Mouse (Mus musculus): ENCODE results near the gene Klhl2. TPM values are rescaled to one million over a fixed set of nuclear protein-coding genes. Genes with fewer than 3 reads are reported as not detected.
A peak's percentile ranks its signal among the peaks of the same experiment; 100 is the strongest.

Klhl2 gene
- total and polyA plus RNA-seq, 3 experiments = 11.5 to 12.1 TPM; not detected in 1

GRCm38 (mm10) chr8:64832581-64833135 is 17.2 kb downstream of the Klhl2 start:
- Histone ChIP-seq H3K4me3 (ENCODE audit: control insufficient read depth in 1 of 2, insufficient read depth in 1 of 2, low read depth in 2 of 2, low read length in 2 of 2) (no peak overlapping the region), H3K9me3 (replicated peaks; ENCODE audit: insufficient read depth, low read length) (no peaks in the 10 kb centered on the region), H3K9ac (ENCODE audit: control insufficient read depth, low read depth, low read length, poor library complexity, severe bottlenecking) (no peak overlapping the region), H3K79me2 (ENCODE audit: control insufficient read depth, insufficient read depth, low read length, poor library complexity) (peaks cover 4% of the 10 kb centered on the region), H3K27ac (ENCODE audit: control insufficient read depth, low read depth, low read length) (no peak overlapping the region), H3K36me3 (ENCODE audit: control insufficient read depth in 1 of 2, insufficient read depth in 2 of 2, low read length in 2 of 2) (no peaks in the 10 kb centered on the region; a peak in 1 of 4 replicates), H3K4me1 (ENCODE audit: control insufficient read depth in 1 of 2, insufficient read depth in 2 of 2, low read length in 2 of 2) (no peaks in the 10 kb centered on the region), H3K27me3 (ENCODE audit: control insufficient read depth in 1 of 2, insufficient read depth in 2 of 2, low read length in 2 of 2) (no peaks in the 10 kb centered on the region)
- DNase-seq (ENCODE audit: low read depth, low spot score) = no peak
- TF ChIP-seq EP300 (IDR thresholded peaks at IDR 0.05; ENCODE audit: low read depth in 1 of 2, low read length in 2 of 2) (no peak), GATA1 (IDR thresholded peaks at IDR 0.05; ENCODE audit: low read depth, low read length) (no peak), USF1 (IDR thresholded peaks at IDR 0.05; ENCODE audit: low read depth, low read length) (no peak)

GRCm38 (mm10) chr8:64831656-64832055 is 18.2 kb downstream of the Klhl2 start:
- H3K4me1 ChIP-seq (ENCODE audit: control insufficient read depth in 1 of 2, insufficient read depth in 2 of 2, low read length in 2 of 2) = no peaks in the 10 kb centered on the region
- no peak overlapping the region for H3K9ac ChIP-seq (ENCODE audit: control insufficient read depth, low read depth, low read length, poor library complexity, severe bottlenecking)
- no peak for TF ChIP-seq ELF1 (IDR thresholded peaks at IDR 0.05; ENCODE audit: low read depth, low read length)
- no peak for TF ChIP-seq TAL1 (IDR thresholded peaks at IDR 0.05; ENCODE audit: low read length)
- TF ChIP-seq CTCF (IDR thresholded peaks at IDR 0.05 in 2 of 3, conservative IDR thresholded peaks at IDR 0.05 in 1 of 3; ENCODE audit: control insufficient read depth in 1 of 3, insufficient read depth in 1 of 3, low read depth in 2 of 3, low read length in 3 of 3, poor library complexity in 1 of 3, severe bottlenecking in 1 of 3) = no peak
- TF ChIP-seq EP300 (IDR thresholded peaks at IDR 0.05; ENCODE audit: low read depth in 1 of 2, low read length in 2 of 2) = no peak
- no peak for TF ChIP-seq KAT2A (conservative IDR thresholded peaks at IDR 0.05; ENCODE audit: low read depth, low read length)

GRCm38 (mm10) chr8:64829921-64830320 is 19.9 kb downstream of the Klhl2 start:
- no peaks in the 10 kb centered on the region for H3K27me3 ChIP-seq (ENCODE audit: control insufficient read depth in 1 of 2, insufficient read depth in 2 of 2, low read length in 2 of 2)
- H3K79me2 ChIP-seq (ENCODE audit: control insufficient read depth, insufficient read depth, low read length, poor library complexity) = no peaks in the 10 kb centered on the region
- H3K9ac ChIP-seq (ENCODE audit: control insufficient read depth, low read depth, low read length, poor library complexity, severe bottlenecking) = no peak overlapping the region
- H3K9me3 ChIP-seq (replicated peaks; ENCODE audit: insufficient read depth, low read length) = no peaks in the 10 kb centered on the region
- no peak overlapping the region for H3K27ac ChIP-seq (ENCODE audit: control insufficient read depth, low read depth, low read length)
- H3K4me1 ChIP-seq (ENCODE audit: control insufficient read depth in 1 of 2, insufficient read depth in 2 of 2, low read length in 2 of 2) = no peaks in the 10 kb centered on the region
- H3K36me3 ChIP-seq (ENCODE audit: control insufficient read depth in 1 of 2, insufficient read depth in 2 of 2, low read length in 2 of 2) = no peaks in the 10 kb centered on the region; a peak in 1 of 4 replicates
- DNase-seq (ENCODE audit: low read depth, low spot score) = no peak
- TF ChIP-seq MYB (IDR thresholded peaks at IDR 0.05; ENCODE audit: low read depth, low read length) (no peak), SIN3A (IDR thresholded peaks at IDR 0.05; ENCODE audit: low read length) (no peak), HCFC1 (IDR thresholded peaks at IDR 0.05; ENCODE audit: low read depth, low read length) (no peak), MAZ (IDR thresholded peaks at IDR 0.05; ENCODE audit: low read depth, low read length) (no peak), MEF2A (IDR thresholded peaks at IDR 0.05; ENCODE audit: extremely low read depth, insufficient replicate concordance, low read depth, low read length, poor library complexity, severe bottlenecking) (no peak)
- no peak overlapping the region for H3K4me3 ChIP-seq (ENCODE audit: control insufficient read depth in 1 of 2, insufficient read depth in 1 of 2, low read depth in 2 of 2, low read length in 2 of 2)

More at GRCm38 (mm10) chr8:64831656-64832055, 18.2 kb downstream of the Klhl2 start:
- Histone ChIP-seq H3K9me3 (replicated peaks; ENCODE audit: insufficient read depth, low read length) (no peaks in the 10 kb centered on the region), H3K79me2 (ENCODE audit: control insufficient read depth, insufficient read depth, low read length, poor library complexity) (no peaks in the 10 kb centered on the region), H3K4me3 (ENCODE audit: control insufficient read depth in 1 of 2, insufficient read depth in 1 of 2, low read depth in 2 of 2, low read length in 2 of 2) (no peak overlapping the region), H3K27me3 (ENCODE audit: control insufficient read depth in 1 of 2, insufficient read depth in 2 of 2, low read length in 2 of 2) (no peaks in the 10 kb centered on the region), H3K27ac (ENCODE audit: control insufficient read depth, low read depth, low read length) (no peak overlapping the region), H3K36me3 (ENCODE audit: control insufficient read depth in 1 of 2, insufficient read depth in 2 of 2, low read length in 2 of 2) (no peaks in the 10 kb centered on the region; a peak in 1 of 4 replicates)
- peak; percentile 15 for DNase-seq (ENCODE audit: low read depth, low spot score)
